Mouse (Mus musculus) thymus, adult 2 months (tissue): ENCODE measurements around the gene Ets2. TPM values are rescaled to one million over a fixed set of nuclear protein-coding genes. Genes with fewer than 3 reads are reported as not detected.

Experiments used
- DNase-seq: peaks from one replicate; pipeline ENCODE4 v3.0.0; 2021
- H3K27ac ChIP-seq: fragments of 200-500 bp; 2 replicates; pipeline ENCODE4 v1.5.1; 2012; ENCODE audit warnings: low read length, control low read depth; ENCODE audit not compliant: control insufficient read depth, insufficient read depth
- H3K27me3 ChIP-seq: fragments of 200-500 bp; 2 replicates; pipeline ENCODE4 v1.6.1; 2012; ENCODE audit warnings: mild to moderate bottlenecking, low read length, moderate library complexity, mixed read lengths; ENCODE audit not compliant: control insufficient read depth, insufficient read depth
- H3K36me3 ChIP-seq: fragments of 200-500 bp; 2 replicates; pipeline ENCODE4 v1.6.1; 2012; ENCODE audit warnings: mild to moderate bottlenecking, low read length, moderate library complexity; ENCODE audit not compliant: control insufficient read depth, insufficient read depth
- H3K4me1 ChIP-seq: fragments of 200-500 bp; replicated peaks from 2 replicates; pipeline ENCODE4 v1.6.1; 2012; ENCODE audit warnings: low read length; ENCODE audit not compliant: control insufficient read depth, insufficient read depth
- H3K4me3 ChIP-seq: fragments of 200-500 bp; 2 replicates; pipeline ENCODE4 v1.5.1; 2012; ENCODE audit warnings: mild to moderate bottlenecking, low read length, control low read depth, moderate library complexity; ENCODE audit not compliant: control insufficient read depth, insufficient read depth
- CTCF ChIP-seq: fragments of 200-500 bp; IDR thresholded peaks from 2 replicates; pipeline ENCODE4 v1.5.1; 2012; ENCODE audit warnings: mild to moderate bottlenecking, control low read depth, low read length, moderate library complexity, borderline replicate concordance; ENCODE audit not compliant: control insufficient read depth, poor library complexity, insufficient read depth; ENCODE audit errors: extremely low read depth
- POLR2A ChIP-seq: fragments of 200-500 bp; IDR thresholded peaks from 2 replicates; pipeline ENCODE4 v1.6.1; 2012; ENCODE audit warnings: mild to moderate bottlenecking, low read length, control low read depth, moderate library complexity; ENCODE audit not compliant: control insufficient read depth, poor library complexity, insufficient read depth; ENCODE audit errors: extremely low read depth
- WGBS: fragments of 180-500 bp; shearing (Covaris S2); methylation state at CpG from one replicate; pipeline ENCODE4 v1.1.7; 2018; 5-methylcytosine and 5-hydroxymethylcytosine counted together
- polyA plus RNA-seq: library from polyadenylated mRNA; depleted of rRNA; stranded (reverse); fragments of >200 nt; gene quantifications from 2 replicates; pipeline ENCODE4 v1.2.3, GENCODE M21; 2012; rRNA removed

Gene Ets2
- polyA plus RNA-seq, result 343 and 598 TPM in 2 replicates

DNA sequence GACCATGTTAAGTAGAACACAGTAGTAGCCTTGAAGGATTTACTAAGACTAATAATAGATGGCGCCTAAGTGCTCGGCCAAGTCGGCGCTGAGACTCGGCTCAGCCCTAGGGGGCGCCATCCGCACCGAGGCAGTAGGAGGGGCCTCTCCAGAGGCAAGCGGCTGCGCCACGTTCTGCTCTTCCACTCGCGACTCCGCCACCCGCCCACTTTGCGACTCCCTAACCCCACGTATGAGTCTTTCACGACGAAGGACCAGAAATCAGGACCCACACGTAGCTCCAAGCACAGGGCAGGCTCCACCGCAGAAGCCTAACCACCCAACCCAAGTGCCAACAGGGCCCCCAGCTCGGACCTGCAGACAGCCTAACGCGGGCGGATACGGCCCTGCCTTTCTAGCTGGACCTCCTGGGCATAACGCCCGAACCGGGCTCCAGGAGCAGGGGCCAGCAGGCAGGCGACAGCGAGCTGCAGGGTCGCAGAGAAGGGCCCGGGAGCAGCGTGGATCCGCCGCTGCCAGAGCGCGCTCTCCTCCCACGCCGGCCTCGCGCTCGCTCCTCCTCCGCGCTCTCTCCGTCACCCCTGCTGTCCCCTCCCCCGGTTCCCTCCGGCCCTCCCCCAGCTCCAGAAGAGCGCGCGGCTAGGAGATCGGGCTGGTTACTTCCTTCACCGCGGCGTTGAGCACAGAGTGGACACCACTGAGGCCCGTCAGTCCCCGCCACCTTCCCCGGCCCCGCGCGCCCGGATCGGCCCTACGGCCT lies at the start of gene Ets2:
Ets2 (plus strand) TSS at position 274 of the 760 bp plus-strand sequence.
- under 1% methylated on average over 64 of the region's 64 CpGs for WGBS
- H3K27me3 ChIP-seq, result no peaks in the 10 kb centered on the region
- peak; percentile 90 for DNase-seq
- H3K4me1 ChIP-seq, result peaks cover 36% of the 10 kb centered on the region
- peak; percentile 98 for TF ChIP-seq CTCF
- peak; percentile 81 for TF ChIP-seq POLR2A
- H3K4me3 ChIP-seq, result peak within 1 kb of the TSS; percentile 94
- peaks cover 12% of the 10 kb centered on the region for H3K36me3 ChIP-seq
- peak within 1 kb of the TSS; percentile 78 for H3K27ac ChIP-seq

GRCm38 (mm10) chr16:95654204-95654611 lies 47.7 kb upstream of the Ets2 start:
- 95% methylated on average over 15 of the region's 15 CpGs for WGBS
- Histone ChIP-seq H3K27me3 (no peaks in the 10 kb centered on the region), H3K27ac (no peak overlapping the region), H3K4me1 (peaks cover 2% of the 10 kb centered on the region), H3K36me3 (no peaks in the 10 kb centered on the region), H3K4me3 (no peak overlapping the region)
- TF ChIP-seq CTCF (no peak), POLR2A (no peak)
- no peak for DNase-seq

DNA sequence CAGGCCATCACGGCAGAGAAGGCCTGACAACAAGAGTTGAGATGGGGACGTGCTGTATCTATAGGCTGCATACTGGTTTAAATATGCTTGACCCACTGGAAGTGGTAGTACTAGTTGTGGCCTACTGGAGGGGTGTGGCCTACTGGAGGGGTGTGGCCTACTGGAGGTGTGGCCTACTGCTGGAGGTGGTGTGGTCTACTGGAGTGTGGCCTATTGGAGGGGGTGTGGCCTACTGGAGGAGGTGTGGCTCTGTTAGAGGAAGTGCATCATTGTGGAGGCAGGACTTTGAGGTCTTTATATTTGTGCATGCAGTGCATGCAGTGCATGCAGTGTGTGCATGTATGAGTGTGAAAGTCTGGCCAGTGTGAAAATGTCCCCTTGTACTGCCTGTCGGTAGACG lies 45.3 kb upstream of the Ets2 start:
- no peak overlapping the region for H3K4me3 ChIP-seq
- DNase-seq, result no peak
- no peak overlapping the region for H3K27ac ChIP-seq
- 97% methylated on average over 4 of the region's 4 CpGs for WGBS
- H3K27me3 ChIP-seq, result no peaks in the 10 kb centered on the region
- H3K36me3 ChIP-seq, result no peaks in the 10 kb centered on the region
- H3K4me1 ChIP-seq, result peaks cover 2% of the 10 kb centered on the region
- TF ChIP-seq POLR2A (no peak), CTCF (no peak)

DNA sequence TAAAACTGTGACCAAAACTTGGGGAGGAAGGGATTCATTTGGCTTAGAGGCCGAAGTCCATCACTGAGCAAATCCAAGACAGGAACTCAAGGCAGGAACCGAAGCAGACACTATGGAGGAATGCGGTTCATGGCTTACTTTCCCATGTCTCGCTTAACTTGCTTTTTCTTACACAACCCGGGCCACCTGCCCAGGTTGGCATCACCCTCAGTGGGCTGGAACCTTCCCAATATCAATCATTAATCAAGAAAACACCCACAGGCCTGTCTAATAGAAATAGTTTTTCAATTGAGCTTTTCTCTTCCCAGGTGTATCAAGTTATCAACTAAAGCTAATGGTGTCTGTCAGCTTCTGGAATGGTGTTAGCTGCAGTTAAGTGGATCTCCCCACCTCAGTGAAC lies 44.7 kb upstream of the Ets2 start:
- WGBS, result 95% methylated on average over 5 of the region's 5 CpGs
- Histone ChIP-seq H3K4me1 (peaks cover 2% of the 10 kb centered on the region), H3K27me3 (no peaks in the 10 kb centered on the region), H3K27ac (no peak overlapping the region), H3K4me3 (no peak overlapping the region), H3K36me3 (no peaks in the 10 kb centered on the region)
- TF ChIP-seq CTCF (no peak), POLR2A (no peak)
- DNase-seq, result no peak

GRCm38 (mm10) chr16:95657756-95658155 lies 44.1 kb upstream of the Ets2 start:
- Histone ChIP-seq H3K27me3 (no peaks in the 10 kb centered on the region), H3K4me1 (peaks cover 2% of the 10 kb centered on the region), H3K27ac (no peak overlapping the region), H3K4me3 (no peak overlapping the region), H3K36me3 (no peaks in the 10 kb centered on the region)
- no peak for TF ChIP-seq CTCF
- TF ChIP-seq POLR2A, result no peak
- 96% methylated on average over 5 of the region's 5 CpGs for WGBS
- peak; percentile 21 for DNase-seq

GRCm38 (mm10) chr16:95658836-95659430 lies 42.9 kb upstream of the Ets2 start:
- no peak overlapping the region for H3K4me3 ChIP-seq
- H3K4me1 ChIP-seq, result peaks cover 2% of the 10 kb centered on the region
- H3K27me3 ChIP-seq, result no peaks in the 10 kb centered on the region
- H3K36me3 ChIP-seq, result no peaks in the 10 kb centered on the region
- peak; percentile 92 for TF ChIP-seq CTCF
- no peak for TF ChIP-seq POLR2A
- H3K27ac ChIP-seq, result no peak overlapping the region
- 57% methylated on average over 5 of the region's 5 CpGs for WGBS
- DNase-seq, result peak; percentile 86
